Mouse (Mus musculus) A20 (cell line): ENCODE measurements at regions not wholly inside any gene's neighbourhood (a gene's known extent, or its start where the extent isn't known, plus 50 kb on each side); places are given as distances from the start of the nearest gene placed in this dataset.

Experiments used
- DNase-seq: peaks from one replicate; pipeline ENCODE4 v3.0.0-alpha.2; 2011; ENCODE audit warnings: low read depth, low spot score

GRCm38 (mm10) chr10:44945205-44945725 lies 121.7 kb upstream of the Prep start:
- no peak for DNase-seq

DNA sequence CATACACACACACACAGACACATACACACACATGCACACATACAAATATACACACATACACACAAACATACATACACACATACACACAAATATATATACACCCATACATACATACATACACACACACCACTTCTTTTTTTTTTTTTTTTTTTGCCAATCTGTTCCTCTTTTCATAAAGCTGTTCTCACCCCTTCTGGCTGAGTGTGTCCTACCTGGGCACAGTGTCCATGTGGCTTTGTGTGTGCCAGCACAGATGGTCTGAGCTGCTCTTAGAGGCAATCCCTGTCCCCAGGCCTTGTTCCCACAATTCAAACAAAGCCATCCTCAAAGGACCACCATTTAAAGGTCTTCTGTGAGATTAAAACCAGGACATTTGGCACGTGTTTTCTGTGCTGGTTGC lies 127.6 kb upstream of the Prep start:
- no peak for DNase-seq

GRCm38 (mm10) chr10:44936976-44937500 lies 130.0 kb upstream of the Prep start:
- no peak for DNase-seq

GRCm38 (mm10) chr10:44930796-44931195 lies 136.2 kb upstream of the Prep start:
- DNase-seq: no peak

DNA sequence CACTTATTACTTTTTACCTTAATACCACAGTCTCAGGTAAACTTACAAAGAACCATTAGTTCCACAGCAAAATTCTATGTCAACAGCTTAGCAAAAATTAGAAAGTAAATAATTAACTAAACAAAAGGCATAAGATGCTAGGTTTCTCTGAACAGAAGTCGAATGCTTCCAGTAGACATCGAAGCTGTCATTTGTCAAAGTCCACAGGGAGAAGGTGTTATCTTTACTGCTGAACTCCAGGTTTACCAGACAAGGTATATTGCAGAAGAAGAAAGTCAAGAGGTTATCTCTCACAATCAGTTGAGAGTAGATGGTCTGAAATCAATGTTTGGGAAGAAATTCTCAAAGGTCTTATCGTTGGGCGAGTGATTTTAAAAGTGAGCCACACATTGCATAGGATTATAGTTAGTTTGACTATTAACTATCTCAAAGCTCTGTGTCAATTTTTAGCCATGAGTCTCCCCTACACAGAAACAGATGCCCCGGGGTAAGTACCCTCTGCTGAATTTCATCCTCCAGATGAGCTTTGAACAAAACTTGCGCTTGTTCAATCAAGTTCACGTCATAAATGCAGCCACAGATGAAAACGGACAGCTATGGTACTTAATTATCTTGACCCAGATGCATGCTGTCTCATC lies 153.1 kb upstream of the Prep start:
- DNase-seq: no peak

DNA sequence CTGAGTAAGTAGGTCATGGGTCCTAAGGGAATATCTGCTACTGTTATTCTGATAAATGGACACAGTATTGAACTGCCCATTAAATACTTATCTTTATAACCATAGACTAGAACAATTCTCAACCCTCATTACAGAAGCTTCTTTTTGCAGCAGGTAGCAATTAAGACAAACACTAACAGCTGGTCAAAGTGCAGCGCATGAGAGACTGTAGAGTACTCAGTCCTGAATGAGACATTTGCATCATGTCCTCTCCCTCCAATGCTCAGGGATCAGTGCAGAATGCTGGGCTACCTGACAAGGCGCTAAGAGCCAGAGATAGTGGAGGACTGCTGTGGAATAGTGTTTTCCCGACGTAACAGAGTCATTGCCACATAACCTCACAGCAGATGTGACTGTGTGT lies 162.5 kb upstream of the Prep start:
- DNase-seq: no peak

DNA sequence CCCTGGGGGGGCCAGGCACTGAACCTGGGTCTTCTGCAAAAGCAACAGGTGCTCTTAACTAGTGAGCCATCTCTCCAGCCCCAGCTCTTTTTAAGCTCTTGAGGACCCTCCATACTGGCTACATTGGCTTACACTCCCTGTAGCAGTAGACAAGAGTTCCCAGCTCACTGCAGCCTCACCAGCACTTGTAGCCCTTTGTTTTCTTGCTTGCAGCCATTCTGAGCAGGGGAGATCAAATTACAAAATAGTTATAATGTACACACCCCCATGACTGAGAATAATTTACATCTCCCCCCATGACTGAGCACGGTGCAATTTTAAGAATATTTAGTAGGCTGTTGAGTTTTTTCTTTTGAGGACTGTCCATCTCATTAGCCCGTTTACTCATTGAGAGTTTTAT lies 165.8 kb upstream of the Prep start:
- no peak for DNase-seq

DNA sequence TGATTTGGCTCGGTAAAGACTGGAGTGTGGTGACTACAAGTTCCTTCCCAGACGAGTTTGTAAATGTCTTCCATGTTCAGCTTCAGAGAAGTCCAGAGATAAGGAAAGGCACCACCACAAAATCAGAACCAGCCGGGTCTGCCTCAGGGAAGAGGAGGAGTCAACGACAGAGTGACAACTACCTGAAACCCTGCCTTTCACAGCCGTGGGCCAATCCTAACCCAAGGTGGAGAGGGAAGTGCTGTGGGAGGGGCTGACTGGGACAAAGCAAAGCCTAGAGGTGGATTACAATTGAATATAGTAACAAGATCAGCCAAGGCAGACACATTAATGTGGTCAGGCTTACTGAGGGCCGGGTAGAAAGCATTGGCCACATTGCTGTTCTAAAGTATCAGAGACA lies 174.9 kb upstream of the Prep start:
- no peak for DNase-seq

DNA sequence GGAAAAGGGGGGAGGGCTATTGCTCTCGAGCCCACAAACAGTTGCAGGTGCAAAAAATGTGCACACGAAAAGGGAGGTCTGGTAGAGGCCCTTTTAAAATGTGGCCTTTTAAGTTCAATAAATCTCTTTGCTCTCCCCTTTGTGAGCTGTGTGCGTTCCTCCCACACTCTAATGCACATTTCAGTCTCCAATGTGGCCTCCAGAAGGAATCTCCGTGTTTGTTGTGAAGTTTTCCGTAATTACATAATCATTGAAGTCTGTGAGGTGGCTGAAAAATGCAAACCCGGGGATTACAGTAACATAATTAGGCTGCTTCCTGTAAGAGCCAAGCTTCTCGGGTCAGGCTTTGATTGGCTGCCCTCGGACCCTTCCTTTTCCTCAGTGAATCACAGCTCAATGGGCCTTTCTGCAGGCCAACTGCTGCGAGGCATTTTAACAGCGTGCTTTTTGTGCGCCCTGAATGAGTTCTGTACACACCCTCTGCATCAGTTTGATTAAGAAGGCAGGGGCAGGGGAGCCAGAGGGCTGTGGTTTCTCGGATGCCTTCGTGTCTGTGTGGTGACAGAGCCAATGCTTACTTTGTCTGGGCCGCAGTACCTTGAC lies 179.8 kb upstream of the Prep start:
- no peak for DNase-seq

DNA sequence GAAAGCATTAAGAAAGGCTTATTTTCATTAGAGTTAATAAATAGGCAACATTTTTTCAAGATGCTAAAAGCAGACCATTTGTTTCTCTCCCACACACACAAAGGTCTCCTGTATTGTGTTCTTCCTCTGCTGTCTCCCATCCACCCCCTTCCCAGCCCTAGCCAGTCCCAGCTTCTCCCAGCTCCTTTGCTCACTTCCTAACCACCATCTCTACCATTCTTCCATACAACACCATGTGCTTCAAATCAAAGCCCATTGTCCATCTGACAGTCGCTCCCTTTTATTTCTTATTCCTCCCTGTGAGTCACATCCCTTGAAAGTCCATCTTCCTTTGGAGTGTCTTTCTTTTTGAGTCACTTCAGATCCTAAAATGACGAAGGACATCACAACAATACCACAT lies 185.0 kb upstream of the Prep start:
- no peak for DNase-seq

DNA sequence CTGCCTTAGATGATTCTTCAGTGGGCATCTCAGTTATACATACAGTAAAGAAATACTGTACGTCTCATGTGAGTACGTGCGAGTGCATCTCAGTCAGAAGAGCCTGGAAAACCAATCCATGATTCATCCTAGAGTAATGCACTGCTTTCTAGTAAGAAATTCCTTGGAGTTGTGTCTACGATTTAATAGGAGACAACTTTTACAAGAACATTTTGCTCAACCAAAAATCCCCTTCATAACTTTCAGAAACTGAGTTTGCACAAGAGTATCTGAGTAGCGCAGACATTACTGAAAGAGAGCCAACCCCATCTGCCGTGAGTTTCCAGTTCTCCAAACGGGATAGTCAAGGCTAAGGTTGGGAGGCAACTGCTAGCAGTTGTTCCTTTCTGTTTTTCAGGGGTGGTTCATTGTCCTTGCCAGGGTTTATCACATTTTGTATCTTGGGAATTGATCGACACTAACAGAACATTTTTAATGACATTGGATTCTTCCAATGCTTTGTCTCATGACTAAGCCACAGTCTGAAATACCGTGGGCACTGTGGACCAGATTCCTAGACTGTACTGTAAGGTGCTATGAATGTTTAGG lies 189.8 kb upstream of the Prep start:
- DNase-seq: no peak

GRCm38 (mm10) chr10:44873642-44874285 lies 193.2 kb upstream of the Prep start:
- DNase-seq: no peak

- no peak for DNase-seq
Observed at GRCm38 (mm10) chr10:44864191-44864747, 202.7 kb upstream of the Prep start.

- DNase-seq: no peak
Observed at GRCm38 (mm10) chr10:44862360-44862674, 204.7 kb upstream of the Prep start.

- no peak for DNase-seq
Observed at GRCm38 (mm10) chr10:44861671-44862359, 205.2 kb upstream of the Prep start.

GRCm38 (mm10) chr10:44857444-44857843 lies 209.6 kb upstream of the Prep start:
- DNase-seq: no peak

- no peak for DNase-seq
Observed at GRCm38 (mm10) chr10:44854109-44854508, 212.9 kb upstream of the Prep start.

- no peak for DNase-seq
Observed at GRCm38 (mm10) chr10:44849016-44849415, 218.0 kb upstream of the Prep start.

DNA sequence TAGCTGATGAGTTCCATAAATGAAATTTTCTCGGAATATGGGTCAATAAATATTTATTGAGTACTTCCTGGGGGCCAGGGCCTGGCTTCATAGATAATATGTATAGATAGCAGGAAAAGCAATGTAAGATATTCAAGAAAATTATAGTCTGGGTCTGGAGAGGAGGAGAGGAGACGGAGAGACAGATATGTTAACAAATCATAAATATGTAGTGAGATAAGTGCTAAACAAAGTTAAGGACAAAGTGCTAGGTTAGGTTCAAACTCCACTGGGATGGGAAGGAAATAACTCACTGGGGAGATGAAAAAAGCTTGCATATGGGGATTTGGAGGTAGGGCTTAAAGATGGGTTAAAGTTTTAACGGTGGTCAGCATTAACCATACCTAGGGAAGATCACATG lies 220.2 kb upstream of the Prep start:
- DNase-seq: no peak

- no peak for DNase-seq
Observed at GRCm38 (mm10) chr10:44846149-44846548, 220.9 kb upstream of the Prep start.

DNA sequence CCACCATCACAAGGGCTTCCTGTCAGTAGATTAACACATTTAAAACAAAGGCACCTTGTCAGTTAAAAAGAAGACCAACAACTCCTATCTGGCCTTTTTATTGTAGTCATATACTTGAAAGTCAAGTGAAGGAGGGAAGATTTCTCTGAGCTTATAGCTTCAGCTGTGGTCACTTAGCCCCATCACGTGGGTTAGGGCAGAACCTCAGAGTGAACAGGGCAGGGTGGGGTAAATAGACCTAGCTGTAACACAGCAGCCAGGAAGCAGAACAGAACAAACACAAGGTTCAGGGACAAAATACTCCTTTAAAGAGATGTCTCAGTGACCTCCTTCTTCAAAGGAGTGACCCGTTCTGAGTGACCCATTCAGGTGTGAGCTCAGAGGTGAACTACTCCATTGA lies 226.6 kb upstream of the Prep start:
- DNase-seq: no peak

DNA sequence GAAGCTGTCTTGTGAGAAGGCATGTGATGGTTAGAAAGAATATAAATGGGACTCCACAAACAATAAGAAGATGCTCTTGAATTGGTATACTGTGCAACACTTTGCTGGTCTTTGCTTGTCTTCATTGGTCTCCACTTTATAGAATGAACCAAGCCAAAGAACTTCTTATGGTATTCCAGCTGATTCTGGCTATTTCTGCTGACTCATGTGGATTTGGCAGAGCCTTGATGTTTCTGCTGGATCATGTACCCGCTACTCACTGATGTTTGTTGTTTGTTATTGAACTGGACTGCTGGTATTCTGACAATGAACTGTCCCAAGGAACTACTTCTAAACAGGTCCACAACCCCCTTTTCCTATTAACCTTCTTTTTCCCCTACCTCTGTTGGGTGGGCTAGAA lies 234.5 kb upstream of the Prep start:
- no peak for DNase-seq
